8 mouse cellular contexts compared by ENCODE assay signal in the genomic region with DNA sequence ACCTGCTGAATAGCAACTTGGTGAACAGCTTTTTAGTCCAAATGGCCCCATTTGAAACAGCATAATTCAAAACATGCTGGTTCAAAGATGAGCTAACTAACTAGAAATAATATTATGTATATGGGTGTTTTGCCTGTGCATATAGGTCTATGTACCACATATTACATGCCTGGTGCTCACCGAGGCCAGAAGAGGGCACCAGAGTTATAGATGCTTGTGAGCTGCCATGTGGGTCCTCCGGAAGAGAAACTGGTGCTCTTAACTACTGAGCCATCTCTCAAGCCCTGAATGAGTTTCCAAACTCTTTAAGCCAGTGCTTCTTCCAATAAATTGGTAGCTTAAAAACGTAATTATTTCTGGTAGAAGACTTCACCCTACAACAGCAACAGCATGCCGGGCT. TPM values are rescaled to one million over a fixed set of nuclear protein-coding genes. Genes with fewer than 3 reads are reported as not detected.
DNase-seq lines count a peak whose midpoint lies in the region; ATAC-seq lines count a peak whose summit lies in the region.

No protein-coding gene starts in this region.

- H3K9ac ChIP-seq in forebrain, embryonic 14.5 days (ENCODE audit: low read length): no peak overlapping the region
- H3K9ac ChIP-seq in kidney, embryonic 16.5 days (replicated peaks; ENCODE audit: low read length): no peak overlapping the region

- H3K9me3 ChIP-seq in heart, embryonic 10.5 days: no peaks in the 10 kb centered on the region
- no peaks in the 10 kb centered on the region for H3K9me3 ChIP-seq in forebrain, embryonic 14.5 days (replicated peaks; ENCODE audit: control insufficient read depth, low read length)
- no peaks in the 10 kb centered on the region for H3K9me3 ChIP-seq in kidney, embryonic 16.5 days (ENCODE audit: low read length)

- no peaks in the 10 kb centered on the region for H3K4me1 ChIP-seq in heart, embryonic 10.5 days
- H3K4me1 ChIP-seq in forebrain, embryonic 14.5 days (ENCODE audit: control insufficient read depth, insufficient read depth, low read length): no peaks in the 10 kb centered on the region
- no peaks in the 10 kb centered on the region for H3K4me1 ChIP-seq in kidney, embryonic 16.5 days (ENCODE audit: insufficient read depth, low read length)

- peaks cover 18% of the 10 kb centered on the region; the same call in 1 of the 2 replicates for H3K36me3 ChIP-seq in heart, embryonic 10.5 days
- no peaks in the 10 kb centered on the region for H3K36me3 ChIP-seq in forebrain, embryonic 14.5 days (ENCODE audit: control insufficient read depth, insufficient read depth, low read length)
- H3K36me3 ChIP-seq in kidney, embryonic 16.5 days (ENCODE audit: insufficient read depth, low read length): no peaks in the 10 kb centered on the region

- WGBS in heart, embryonic 10.5 days: 55% methylated on average over 4 of the region's 4 CpGs
- 59% methylated on average over 4 of the region's 4 CpGs for WGBS in forebrain, embryonic 14.5 days
- 58% methylated on average over 4 of the region's 4 CpGs for whole genome bisulfite sequencing in kidney, embryonic 16.5 days

- no peak overlapping the region for H3K27ac ChIP-seq in heart, embryonic 10.5 days
- no peak overlapping the region for H3K27ac ChIP-seq in forebrain, embryonic 14.5 days (ENCODE audit: low read depth, low read length)
- H3K27ac ChIP-seq in kidney, embryonic 16.5 days (ENCODE audit: low read length): no peak overlapping the region

- DNase-seq in heart, adult 11 months: peak; percentile 95
- no peak for DNase-seq in heart, embryonic 10.5 days (ENCODE audit: low spot score)
- peak; percentile 87 for DNase-seq in 416B (ENCODE audit: low read depth)
- DNase-seq in adrenal gland, adult (ENCODE audit: inconsistent age in 2 of 2, low spot score in 1 of 2): peak; percentile 44 to 80
- DNase-seq in forebrain, embryonic 14.5 days (ENCODE audit: low spot score): peak; percentile 76
- peak; percentile 49 for DNase-seq in mesoderm, embryonic 11.5 days (ENCODE audit: low read depth, low spot score)
- peak; percentile 79 for DNase-seq in thymus, postnatal 0 days (ENCODE audit: low spot score)

- H3K4me2 ChIP-seq in forebrain, embryonic 14.5 days (ENCODE audit: low read length): no peak overlapping the region
- no peak overlapping the region for H3K4me2 ChIP-seq in kidney, embryonic 16.5 days (replicated peaks; ENCODE audit: low read depth, low read length)

- ATAC-seq in forebrain, embryonic 14.5 days: peak; percentile 77
- ATAC-seq in kidney, embryonic 16.5 days (ENCODE audit: low FRiP score, low TSS enrichment): peak; percentile 35; the same call in 1 of the 2 replicates

- no peak overlapping the region for H3K4me3 ChIP-seq in heart, embryonic 10.5 days
- no peak overlapping the region for H3K4me3 ChIP-seq in forebrain, embryonic 14.5 days (ENCODE audit: low read depth, low read length)
- no peak overlapping the region for H3K4me3 ChIP-seq in kidney, embryonic 16.5 days (ENCODE audit: low read length)

- H3K27me3 ChIP-seq in heart, embryonic 10.5 days (ENCODE audit: insufficient read depth, poor library complexity, severe bottlenecking): no peaks in the 10 kb centered on the region
- no peaks in the 10 kb centered on the region for H3K27me3 ChIP-seq in forebrain, embryonic 14.5 days (replicated peaks; ENCODE audit: control insufficient read depth, insufficient read depth, low read length)
- no peaks in the 10 kb centered on the region for H3K27me3 ChIP-seq in kidney, embryonic 16.5 days (ENCODE audit: insufficient read depth, low read length)

RNA-seq across cellular contexts. Expression of gene Tmod3, which starts 37.7 kb away (rescaled TPM):
- polyA plus RNA-seq in heart, embryonic 10.5 days (2016; fragmentation: Nextera tagmentation; extraction: Ambion mirVana): 73.4 and 90.5 TPM in 2 replicates
- polyA plus RNA-seq in forebrain, embryonic 14.5 days (2014; fragmentation: Nextera tagmentation; extraction: Ambion mirVana): 92.4 and 104 TPM in 2 replicates
- 157 and 167 TPM in 2 replicates for polyA plus RNA-seq in kidney, embryonic 16.5 days (2015; fragmentation: Nextera tagmentation; extraction: Ambion mirVana)
- 101 and 105 TPM in 2 replicates for polyA plus RNA-seq in thymus, postnatal 0 days (2015; fragmentation: Nextera tagmentation; extraction: Ambion mirVana)
